Mouse (Mus musculus) megakaryocyte, embryonic 14.5 days (primary cell): ENCODE measurements at regions not wholly inside any gene's neighbourhood (a gene's known extent, or its start where the extent isn't known, plus 50 kb on each side); places are given as distances from the start of the nearest gene placed in this dataset.

Experiments
- FLI1 ChIP-seq: IDR thresholded peaks from 2 replicates; pipeline ENCODE4 v1.6.1; 2012; ENCODE audit warnings: low read length, inconsistent platforms, mixed read lengths
- GATA1 ChIP-seq: IDR thresholded peaks from 3 replicates; pipeline ENCODE4 v1.6.1; 2012; ENCODE audit warnings: mixed read lengths, low read length, inconsistent platforms, borderline replicate concordance

DNA sequence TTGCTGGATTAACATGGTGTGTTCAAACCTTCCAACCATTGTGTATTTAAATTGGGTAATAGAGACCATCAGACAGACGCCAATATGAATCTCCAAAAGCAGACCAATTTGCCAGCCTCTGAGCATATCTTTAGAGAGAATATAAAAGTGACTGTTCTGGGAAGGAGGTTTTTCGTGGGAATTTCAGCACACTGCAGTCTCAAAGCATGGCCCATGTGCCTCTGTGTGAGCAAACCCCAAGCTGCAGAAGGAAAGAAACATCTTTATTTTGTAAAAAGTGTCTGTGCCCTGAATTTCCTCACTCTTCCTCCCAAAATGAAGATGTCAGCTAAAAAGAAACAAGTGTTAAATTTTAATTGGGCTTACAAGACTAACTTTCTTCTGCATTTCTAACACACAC, 123.1 kb downstream of the Nuf2 start:
- TF ChIP-seq GATA1 (no peak), FLI1 (no peak)
